Mouse (Mus musculus) kidney, postnatal 0 days (tissue): ENCODE data around the gene Ahdc1. TPM values are rescaled to one million over a fixed set of nuclear protein-coding genes. Genes with fewer than 3 reads are reported as not detected.

Experiments
- ATAC-seq: fragments of 200-750 bp; cut with Nextera tagmentation; replicated peaks from 2 replicates; pipeline ENCODE4 v1.8.0; 2017; ENCODE audit warnings: low read depth, moderate number of reproducible peaks, moderate TSS enrichment, moderate library complexity; ENCODE audit not compliant: low FRiP score
- DNase-seq: peaks from one replicate; pipeline ENCODE4 v3.0.0-alpha.2; 2016; ENCODE audit warnings: low spot score
- H3K27ac ChIP-seq: fragments of 300-500 bp; sonication (generic); 2 replicates; pipeline ENCODE4 v1.5.1; 2014; ENCODE audit warnings: mild to moderate bottlenecking
- H3K27me3 ChIP-seq: fragments of 300-500 bp; sonication (generic); 2 replicates; pipeline ENCODE4 v1.6.1; 2014; ENCODE audit warnings: low read length, mixed read lengths; ENCODE audit not compliant: insufficient read depth
- H3K36me3 ChIP-seq: fragments of 300-500 bp; sonication (generic); 2 replicates; pipeline ENCODE4 v1.6.1; 2014; ENCODE audit warnings: low read length, mixed read lengths; ENCODE audit not compliant: insufficient read depth
- H3K4me1 ChIP-seq: fragments of 300-500 bp; sonication (generic); replicated peaks from 2 replicates; pipeline ENCODE4 v1.6.1; 2014; ENCODE audit warnings: antibody characterized with exemption, low read length, mixed read lengths; ENCODE audit not compliant: insufficient read depth
- H3K4me2 ChIP-seq: fragments of 300-500 bp; sonication (generic); 2 replicates; pipeline ENCODE4 v1.6.1; 2014; ENCODE audit warnings: mild to moderate bottlenecking, low read length, moderate library complexity, mixed read lengths
- H3K4me3 ChIP-seq: fragments of 300-500 bp; sonication (generic); replicated peaks from 2 replicates; pipeline ENCODE4 v1.5.1; 2014; ENCODE audit warnings: low read depth, low read length
- H3K9ac ChIP-seq: fragments of 300-500 bp; sonication (generic); 2 replicates; pipeline ENCODE4 v1.6.1; 2014; ENCODE audit warnings: low read depth, low read length
- H3K9me3 ChIP-seq: fragments of 300-500 bp; sonication (generic); replicated peaks from 2 replicates; pipeline ENCODE4 v1.6.1; 2016; ENCODE audit warnings: low read length, inconsistent platforms, mixed read lengths
- CTCF ChIP-seq: IDR thresholded peaks from 2 replicates; pipeline ENCODE4 v1.5.1; 2016; ENCODE audit warnings: antibody characterized with exemption, low read depth, mild to moderate bottlenecking, moderate library complexity
- WGBS: fragments of 180-500 bp; shearing (Covaris S2); extraction: QIAGEN DNeasy Blood & Tissue Kit; methylation state at CpG from one replicate; pipeline ENCODE4 v1.1.7; 2014; 5-methylcytosine and 5-hydroxymethylcytosine counted together
- polyA plus RNA-seq: library from polyadenylated mRNA; unstranded; fragments of >200 nt; fragmentation: Nextera tagmentation; extraction: Ambion mirVana; gene quantifications from 2 replicates; pipeline ENCODE4 v1.2.1, GENCODE M21; 2015

The Ahdc1 gene
- polyA plus RNA-seq, 1 experiment from 2014 or later: 6.4 TPM

- Histone ChIP-seq H3K27me3 (no peaks in the 10 kb centered on the region), H3K27ac (peak overlapping the region; percentile 19; the same call in 1 of the 2 replicates), H3K4me1 (peaks cover 7% of the 10 kb centered on the region), H3K4me2 (no peak overlapping the region), H3K36me3 (no peaks in the 10 kb centered on the region), H3K4me3 (no peak overlapping the region), H3K9me3 (no peaks in the 10 kb centered on the region), H3K9ac (no peak overlapping the region)
- DNase-seq: no peak
- TF ChIP-seq CTCF: no peak
- WGBS: 75% methylated on average over 9 of the region's 9 CpGs
- no peak for ATAC-seq
Observed at GRCm38 (mm10) chr4:133101751-133102150, 90.7 kb downstream of the Ahdc1 start.

- no peak overlapping the region for H3K4me3 ChIP-seq
Observed at GRCm38 (mm10) chr4:133103525-133104193, 92.6 kb downstream of the Ahdc1 start.

GRCm38 (mm10) chr4:133104194-133104569 lies 93.1 kb downstream of the Ahdc1 start:
- H3K4me1 ChIP-seq: peaks cover 15% of the 10 kb centered on the region
- peak overlapping the region; percentile 83 for H3K27ac ChIP-seq
- TF ChIP-seq CTCF: no peak
- no peak overlapping the region for H3K4me3 ChIP-seq
- H3K9me3 ChIP-seq: no peaks in the 10 kb centered on the region
- ATAC-seq (no peak), DNase-seq (no peak)
- peak overlapping the region; percentile 30 for H3K4me2 ChIP-seq
- 21% methylated on average over 10 of the region's 10 CpGs for WGBS
- H3K36me3 ChIP-seq: no peaks in the 10 kb centered on the region
- no peaks in the 10 kb centered on the region for H3K27me3 ChIP-seq
- no peak overlapping the region for H3K9ac ChIP-seq

More at GRCm38 (mm10) chr4:133103525-133104193, 92.6 kb downstream of the Ahdc1 start:
- Histone ChIP-seq H3K27me3 (no peaks in the 10 kb centered on the region), H3K27ac (peak overlapping the region; percentile 83), H3K9me3 (no peaks in the 10 kb centered on the region), H3K4me2 (peak overlapping the region; percentile 30), H3K9ac (no peak overlapping the region), H3K4me1 (peaks cover 11% of the 10 kb centered on the region), H3K36me3 (no peaks in the 10 kb centered on the region)
- 17% methylated on average over 16 of the region's 16 CpGs for WGBS
- ATAC-seq (peak; percentile 78), DNase-seq (no peak)
- no peak for TF ChIP-seq CTCF

- no peaks in the 10 kb centered on the region for H3K27me3 ChIP-seq
- H3K36me3 ChIP-seq: no peaks in the 10 kb centered on the region
- no peak overlapping the region for H3K4me3 ChIP-seq
- TF ChIP-seq CTCF: no peak
- no peak overlapping the region for H3K4me2 ChIP-seq
- no peaks in the 10 kb centered on the region for H3K9me3 ChIP-seq
- H3K27ac ChIP-seq: no peak overlapping the region
- 96% methylated on average over 7 of the region's 7 CpGs for WGBS
- no peak for DNase-seq
- H3K4me1 ChIP-seq: peaks cover 15% of the 10 kb centered on the region
- H3K9ac ChIP-seq: no peak overlapping the region
- ATAC-seq: no peak
Observed at GRCm38 (mm10) chr4:133106691-133107090, 95.6 kb downstream of the Ahdc1 start.

GRCm38 (mm10) chr4:133107788-133108281 lies 96.8 kb downstream of the Ahdc1 start:
- no peak for DNase-seq

GRCm38 (mm10) chr4:133108481-133109334 lies 97.6 kb downstream of the Ahdc1 start:
- H3K4me2 ChIP-seq: no peak overlapping the region
- peak overlapping the region; percentile 10; the same call in 1 of the 2 replicates for H3K27ac ChIP-seq
- no peak for TF ChIP-seq CTCF
- no peak for ATAC-seq
- H3K9me3 ChIP-seq: no peaks in the 10 kb centered on the region
- no peak for DNase-seq
- no peak overlapping the region for H3K4me3 ChIP-seq
- no peaks in the 10 kb centered on the region for H3K27me3 ChIP-seq
- H3K4me1 ChIP-seq: peaks cover 10% of the 10 kb centered on the region; the same call in 1 of the 2 replicates
- 54% methylated on average over 13 of the region's 13 CpGs for WGBS
- H3K9ac ChIP-seq: 0 out of 2 replicates have a peak overlapping the region, but pooled peaks have one; percentile 23
- no peaks in the 10 kb centered on the region for H3K36me3 ChIP-seq

More at GRCm38 (mm10) chr4:133107788-133108281, 96.8 kb downstream of the Ahdc1 start:
- H3K4me2 ChIP-seq: no peak overlapping the region
- no peaks in the 10 kb centered on the region for H3K36me3 ChIP-seq
- peaks cover 15% of the 10 kb centered on the region for H3K4me1 ChIP-seq
- H3K9ac ChIP-seq: no peak overlapping the region
- 58% methylated on average over 13 of the region's 13 CpGs for WGBS
- no peaks in the 10 kb centered on the region for H3K27me3 ChIP-seq
- TF ChIP-seq CTCF: peak; percentile 35
- no peaks in the 10 kb centered on the region for H3K9me3 ChIP-seq
- ATAC-seq: no peak
- peak overlapping the region; percentile 25; the same call in 1 of the 2 replicates for H3K27ac ChIP-seq
- H3K4me3 ChIP-seq: no peak overlapping the region
